ENCODE assay signal across 8 mouse cellular contexts in genomic region chr13:91094196-91094595, GRCm38 (mm10).
A peak's percentile ranks its signal among the peaks of the same experiment; 100 is the strongest.
DNase-seq lines count a peak whose midpoint lies in the region; ATAC-seq and TF ChIP-seq lines count a peak whose summit lies in the region.

No protein-coding gene starts in this region.

- no peak overlapping the region for H3K4me2 ChIP-seq in limb, embryonic 11.5 days (ENCODE audit: low read depth, severe bottlenecking)

- TF ChIP-seq CTCF in olfactory bulb, adult 2 months (IDR thresholded peaks at IDR 0.05; ENCODE audit: insufficient read depth, low read depth, low read length) = no peak

- no peak for TF ChIP-seq POLR2A in olfactory bulb, adult 2 months (IDR thresholded peaks at IDR 0.05; ENCODE audit: insufficient read depth, low read depth, low read length)

- no peak overlapping the region for H3K9ac ChIP-seq in limb, embryonic 11.5 days (ENCODE audit: low read length)

- 0 out of 2 replicates have a peak overlapping the region, but pooled peaks have one; percentile 33 for H3K27ac ChIP-seq in limb, embryonic 11.5 days (replicated peaks; ENCODE audit: low read depth, low read length)
- peak overlapping the region; percentile 14; the same call in 1 of the 2 replicates for H3K27ac ChIP-seq in olfactory bulb, adult 2 months (ENCODE audit: insufficient read depth, low read depth, low read length)

- no peak for DNase-seq in frontal cortex, adult 2 months (ENCODE audit: extremely low spot score in 1 of 2, low spot score in 1 of 2)
- peak; percentile 6 for DNase-seq in spleen, adult 12 weeks (ENCODE audit: low spot score)
- no peak for DNase-seq in spleen, postnatal 14 days (ENCODE audit: low spot score in 2 of 2)
- DNase-seq in limb, embryonic 11.5 days (ENCODE audit: low spot score) = peak; percentile 29
- no peak for DNase-seq in cerebellum, postnatal 10 days
- DNase-seq in ovary, postnatal 36 days (ENCODE audit: low spot score) = no peak

- H3K27me3 ChIP-seq in limb, embryonic 11.5 days (ENCODE audit: control insufficient read depth, insufficient read depth, low read length) = no peaks in the 10 kb centered on the region

- H3K4me3 ChIP-seq in limb, embryonic 11.5 days (ENCODE audit: low read depth, low read length) = no peak overlapping the region
- no peak overlapping the region for H3K4me3 ChIP-seq in olfactory bulb, adult 2 months (ENCODE audit: insufficient read depth, low read depth, low read length)

- H3K9me3 ChIP-seq in limb, embryonic 11.5 days (ENCODE audit: control insufficient read depth, low read length) = no peaks in the 10 kb centered on the region

- peak; percentile 62 for ATAC-seq in frontal cortex, adult (ENCODE audit: low TSS enrichment)
- ATAC-seq in limb, embryonic 11.5 days (ENCODE audit: insufficient number of reproducible peaks, low FRiP score, low TSS enrichment, low read depth) = peak; percentile 69; the same call in 1 of the 2 replicates

- no peaks in the 10 kb centered on the region for H3K36me3 ChIP-seq in limb, embryonic 11.5 days (ENCODE audit: control insufficient read depth, insufficient read depth, low read length)

- peaks cover 7% of the 10 kb centered on the region for H3K4me1 ChIP-seq in limb, embryonic 11.5 days (ENCODE audit: control insufficient read depth, insufficient read depth, low read length)
- H3K4me1 ChIP-seq in olfactory bulb, adult 2 months (ENCODE audit: control insufficient read depth, insufficient read depth, low read length) = peaks cover 3% of the 10 kb centered on the region

- 39% methylated on average over 7 of the region's 7 CpGs for WGBS in limb, embryonic 11.5 days
- WGBS in olfactory bulb, adult 2 months = 6% methylated on average over 7 of the region's 7 CpGs

Comparison
In these comparisons a context has a peak if more than half of its experiments do, and no peak if none do; other contexts are left out.
1. DNase-seq: peak in spleen, adult 12 weeks (single experiment) and limb, embryonic 11.5 days (single experiment); none in frontal cortex, adult 2 months (0 of 2), spleen, postnatal 14 days (0 of 2), cerebellum, postnatal 10 days (0 of 2) and ovary, postnatal 36 days (single experiment).